Mouse (Mus musculus) granulocyte monocyte progenitor cell, adult 5-6 weeks (primary cell): ENCODE data around the gene Naga. TPM values are rescaled to one million over a fixed set of nuclear protein-coding genes. Genes with fewer than 3 reads are reported as not detected.
"Not testable (repeated sequence)": the region's sequence is repeated elsewhere in the genome, so short reads cannot be mapped to it uniquely, and the experiment has no call there.

Source experiments
- ATAC-seq: replicated peaks from 2 replicates; pipeline ENCODE4 v1.8.0; 2016; ENCODE audit warnings: mild to moderate bottlenecking, moderate TSS enrichment, inconsistent platforms; ENCODE audit not compliant: poor library complexity, severe bottlenecking
- total RNA-seq, 2 experiments: library from RNA; stranded (forward) in 1 of 2; stranded (reverse) in 1 of 2; fragments of 200-712, 200-1000 nt in 1 of 2; fragments of >200 nt in 1 of 2; fragmentation: Nextera tagmentation in 1 of 2; gene quantifications; 2 replicates each; pipeline ENCODE4 v1.2.3; 2014 to 2017

Gene Naga
- total RNA-seq (2014; fragmentation: Nextera tagmentation) (45.0 and 63.1 TPM in 2 replicates), total RNA-seq (2017) (34.0 and 50.4 TPM in 2 replicates)

GRCm38 (mm10) chr15:82338593-82339112 is at the start of gene Naga, which contains the start of the genes Pheta2 and Smdt1:
Gene Naga, minus strand, starts transcription at chr15:82338925.
Gene Pheta2, plus strand, starts transcription at chr15:82338942.
Gene Smdt1, plus strand, starts transcription at chr15:82338959.
- peak; percentile 76 for ATAC-seq

- ATAC-seq, result no peak
Observed at GRCm38 (mm10) chr15:82385729-82386128, 47.0 kb upstream of the Naga start.

- no peak for ATAC-seq
Observed at GRCm38 (mm10) chr15:82382441-82382840, 43.7 kb upstream of the Naga start.

DNA sequence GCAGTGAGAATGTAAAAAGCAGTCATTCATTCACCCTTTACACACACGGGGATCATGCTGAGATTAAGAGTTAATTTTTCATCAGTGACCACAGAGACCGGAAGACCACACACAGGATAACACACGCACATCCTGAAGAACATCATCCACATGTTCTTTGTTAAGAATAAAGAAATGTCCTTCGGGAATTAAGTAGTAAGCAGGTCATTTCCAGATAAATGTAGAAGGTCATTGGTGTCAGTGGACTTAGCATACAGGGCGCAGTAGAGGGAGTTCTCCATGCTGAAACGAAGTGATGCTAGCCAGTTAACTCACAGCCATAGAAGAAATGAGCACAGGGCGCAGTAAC is 42.0 kb upstream of the Naga start:
- no peak for ATAC-seq

- ATAC-seq, result peak; percentile 80
Observed at GRCm38 (mm10) chr15:82379871-82380713, 41.4 kb upstream of the Naga start, which contains the start of gene Cyp2d22. Gene Cyp2d22, minus strand, starts transcription at chr15:82380260.

DNA sequence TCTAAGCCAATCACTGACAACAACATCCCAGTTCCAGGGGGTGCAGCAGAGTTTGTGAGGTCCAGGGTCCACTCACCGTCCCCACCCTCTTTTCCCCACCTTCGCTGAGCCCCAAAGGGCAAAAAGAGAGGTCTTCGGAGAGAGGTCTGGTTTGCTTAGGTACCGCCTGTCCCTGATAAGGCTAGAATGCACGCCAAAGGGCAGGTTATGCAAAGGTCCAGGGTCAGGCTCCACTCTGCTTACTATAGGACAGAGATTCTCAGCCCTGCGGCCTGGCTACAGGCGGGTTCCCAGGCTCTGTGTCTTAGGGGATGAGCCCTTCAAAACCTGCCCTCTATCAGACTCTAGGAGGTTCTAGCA is 40.8 kb upstream of the Naga start:
- ATAC-seq, result peak; percentile 16; the same call in 1 of the 2 replicates

- ATAC-seq, result no peak
Observed at GRCm38 (mm10) chr15:82378261-82379180, 39.8 kb upstream of the Naga start.

GRCm38 (mm10) chr15:82377701-82378100 is 39.0 kb upstream of the Naga start:
- no peak for ATAC-seq

DNA sequence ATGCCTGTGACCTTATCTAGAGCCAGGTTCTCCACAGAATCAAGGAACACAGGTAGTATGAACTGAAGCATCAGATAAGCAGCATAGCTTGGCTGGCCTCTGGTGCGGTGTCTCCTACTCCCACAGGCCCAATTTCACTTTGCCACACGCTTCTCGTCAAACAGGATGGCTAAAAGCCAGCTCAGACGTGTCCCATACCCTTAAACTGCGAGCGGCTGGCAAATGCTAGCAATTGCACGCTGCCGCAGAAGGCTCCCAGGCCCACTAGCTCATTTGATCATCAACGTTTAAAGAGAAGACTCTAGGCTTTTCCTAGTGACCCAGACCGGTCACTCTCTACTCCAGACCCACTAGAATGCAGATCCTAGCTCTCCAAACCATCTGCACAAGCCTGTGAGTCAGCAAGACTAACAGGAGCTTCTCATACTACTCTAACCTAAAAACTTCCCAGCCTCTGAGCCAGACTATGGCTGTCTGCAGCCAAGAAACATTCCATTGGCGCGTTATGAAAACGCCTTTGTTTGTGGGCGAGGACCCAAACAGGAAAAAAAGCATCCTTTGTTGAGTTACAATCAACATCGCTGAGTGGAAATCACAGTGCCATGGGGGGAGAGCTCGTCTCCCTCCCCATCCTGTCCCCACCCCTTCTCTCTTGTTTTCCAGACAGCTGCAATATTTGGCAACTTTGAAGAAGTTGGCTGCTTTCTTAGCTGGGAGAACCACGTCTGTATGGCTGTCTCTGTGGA is 37.8 kb upstream of the Naga start:
- no peak for ATAC-seq

DNA sequence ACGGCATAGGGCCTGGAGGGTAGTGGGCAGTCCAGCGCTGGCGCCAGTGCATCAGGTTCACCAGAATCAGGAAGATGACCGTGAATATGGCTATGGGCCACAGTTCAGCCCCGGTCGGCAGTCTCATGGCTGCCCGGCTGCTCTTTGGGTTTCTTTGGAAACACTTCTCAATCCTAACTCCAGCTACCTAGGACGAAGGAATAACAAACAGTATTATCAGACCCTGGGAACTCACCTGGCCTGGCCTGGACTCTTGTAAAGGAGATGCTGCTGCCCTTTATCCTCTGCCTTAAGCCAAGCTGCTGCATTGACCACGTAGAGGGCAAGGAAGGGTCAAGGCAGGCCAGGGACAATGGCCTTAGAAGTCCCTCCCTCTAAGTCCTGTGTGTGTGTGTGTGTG is 37.1 kb upstream of the Naga start:
- ATAC-seq, result no peak

DNA sequence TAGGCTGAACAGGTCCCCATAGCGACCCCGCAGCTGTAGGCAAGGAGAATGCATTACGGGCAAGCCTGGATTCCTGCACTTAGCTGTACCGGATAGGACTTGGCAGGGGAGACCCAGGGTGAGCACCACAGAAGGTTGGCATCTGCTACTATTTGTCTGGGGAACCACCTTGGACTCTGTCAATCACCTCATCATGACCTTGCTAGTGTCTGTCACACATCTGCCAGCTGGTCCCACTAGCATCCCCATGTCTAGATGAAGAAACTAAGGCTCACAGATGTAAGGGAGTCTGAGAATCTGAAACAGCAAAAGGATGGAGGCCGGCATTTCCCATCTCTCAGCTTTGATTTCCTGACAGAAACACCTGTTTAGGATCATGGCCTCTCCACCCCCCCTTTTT is 35.7 kb upstream of the Naga start:
- ATAC-seq, result no peak

DNA sequence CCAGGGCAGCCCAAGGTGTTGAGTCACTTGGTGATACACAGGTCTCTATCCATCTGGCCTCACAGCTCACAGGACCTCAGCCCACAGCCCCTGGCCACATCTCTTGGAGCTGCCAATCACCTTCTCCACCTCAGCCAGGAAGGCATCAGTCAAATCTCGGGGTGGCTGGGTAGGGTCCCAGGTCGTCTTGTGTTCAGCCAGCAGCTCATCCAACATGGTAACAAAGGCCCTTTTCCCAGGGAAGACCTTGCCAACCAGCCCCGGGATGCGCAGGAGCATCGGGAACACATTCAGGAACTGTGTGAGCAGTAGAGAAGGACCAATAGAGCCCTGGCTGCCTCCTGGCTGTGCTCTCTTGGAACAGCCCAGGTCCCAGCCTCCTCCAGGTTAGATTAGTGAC is 34.3 kb upstream of the Naga start:
- no peak for ATAC-seq

DNA sequence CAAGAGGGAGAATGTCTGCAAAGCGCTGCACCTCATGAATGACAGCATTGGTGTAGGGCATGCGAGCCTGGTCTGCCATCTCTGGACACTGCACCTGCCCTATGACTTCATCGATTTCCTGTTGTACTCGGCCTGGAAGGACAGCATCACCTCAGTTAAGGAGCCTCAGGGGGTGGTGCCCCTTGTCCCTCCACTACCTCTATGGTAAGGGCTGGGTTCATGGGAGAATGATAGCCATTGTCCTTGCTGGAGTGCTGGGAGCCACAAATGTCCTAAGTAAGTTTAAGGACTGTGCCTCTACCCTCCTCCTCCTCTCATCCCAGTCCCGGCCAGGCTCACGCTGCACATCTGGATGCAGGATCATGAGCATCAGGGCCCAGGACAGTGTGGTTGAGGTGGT is 33.7 kb upstream of the Naga start:
- ATAC-seq, result no peak

- ATAC-seq, result no peak
Observed at GRCm38 (mm10) chr15:82368851-82369250, 30.1 kb upstream of the Naga start.

- ATAC-seq, result no peak
Observed at GRCm38 (mm10) chr15:82368146-82368545, 29.4 kb upstream of the Naga start.

- not testable (repeated sequence) for ATAC-seq
Observed at GRCm38 (mm10) chr15:82364561-82364960, 25.8 kb upstream of the Naga start.

DNA sequence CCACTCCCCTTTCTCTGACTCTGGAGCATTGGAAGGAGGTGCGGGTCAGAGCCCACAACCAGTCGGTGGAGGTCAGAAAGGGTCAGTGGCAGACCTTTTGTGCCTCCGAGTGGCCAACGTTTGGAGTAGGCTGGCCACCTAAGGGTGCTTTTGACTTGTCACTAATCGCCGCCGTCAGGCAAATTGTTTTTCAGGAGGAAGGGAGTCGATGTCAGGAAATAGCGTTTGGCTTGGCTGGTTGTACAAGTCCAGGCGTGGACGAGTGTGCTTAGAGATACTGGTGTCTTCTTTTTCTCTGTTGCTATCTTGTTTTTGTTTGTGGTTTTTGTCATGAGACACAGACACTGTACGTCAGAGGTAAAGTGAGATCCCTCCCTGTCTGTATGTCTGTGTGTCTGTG is 25.1 kb upstream of the Naga start:
- not testable (repeated sequence) for ATAC-seq

DNA sequence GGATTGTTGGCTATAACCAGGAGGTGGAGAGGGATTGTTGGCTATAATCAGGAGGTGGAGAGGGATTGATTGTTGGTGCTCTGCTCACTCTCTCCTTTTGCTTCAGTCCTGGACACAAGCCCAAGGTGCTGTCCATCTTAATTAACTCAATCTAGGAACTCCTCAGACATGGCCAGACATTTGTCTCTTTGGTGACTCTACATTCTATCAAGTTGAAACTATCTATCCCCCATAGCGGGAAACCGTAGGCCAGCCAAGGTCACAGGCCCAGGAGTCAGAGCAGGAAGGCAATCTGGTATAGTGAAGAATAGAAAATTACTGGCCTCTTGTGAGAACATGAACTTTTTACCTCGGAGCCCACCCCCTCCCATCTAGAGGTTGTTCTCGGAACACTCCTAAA is 23.5 kb upstream of the Naga start:
- no peak for ATAC-seq

DNA sequence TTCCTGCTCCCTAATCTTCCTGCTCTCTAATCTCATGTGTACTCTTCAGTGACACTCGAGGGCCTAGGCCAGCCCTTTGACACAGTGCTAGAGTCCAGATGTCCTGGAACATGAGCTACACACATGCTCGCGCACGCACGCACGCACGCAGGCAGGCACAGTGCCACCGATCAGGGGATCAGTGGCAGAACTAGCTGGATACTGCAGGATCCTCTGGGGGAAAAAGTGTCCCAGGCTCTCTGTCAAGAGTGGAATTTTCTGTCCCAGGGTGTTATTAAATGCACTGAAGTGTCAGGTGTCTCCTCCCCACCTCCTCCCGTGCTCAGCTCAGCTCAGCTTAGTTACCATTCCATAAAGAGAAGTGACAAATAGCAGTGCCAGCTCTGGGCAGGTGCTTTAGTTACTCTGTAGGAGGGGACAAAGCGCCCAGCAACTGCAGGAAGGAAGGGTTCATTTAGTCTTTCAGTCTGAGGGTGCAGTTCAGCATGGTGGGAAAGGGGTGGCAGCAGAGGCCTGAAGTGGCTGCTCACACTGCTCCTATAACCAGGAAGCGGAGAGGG is 22.8 kb upstream of the Naga start:
- peak; percentile 94 for ATAC-seq
